Mouse (Mus musculus): ENCODE measurements around the gene 4833420G17Rik. TPM values are rescaled to one million over a fixed set of nuclear protein-coding genes. Genes with fewer than 3 reads are reported as not detected.

4833420G17Rik gene
- polyA plus RNA-seq, 2 experiments = 61.2 to 103 TPM

GRCm38 (mm10) chr13:119434359-119434758 lies 28.2 kb upstream of the 4833420G17Rik start:
- H3K4me1 ChIP-seq (ENCODE audit: control insufficient read depth, insufficient read depth, low read length) = peaks cover 17% of the 10 kb centered on the region
- no peaks in the 10 kb centered on the region for H3K27me3 ChIP-seq (ENCODE audit: control insufficient read depth, insufficient read depth, low read length)
- no peak overlapping the region for H3K27ac ChIP-seq (replicated peaks; ENCODE audit: low read depth, low read length)
- 92% methylated on average over 7 of the region's 7 CpGs for WGBS
- DNase-seq (ENCODE audit: low spot score) (no peak), ATAC-seq (ENCODE audit: low FRiP score, low read depth) (no peak)
- no peak overlapping the region for H3K4me3 ChIP-seq (replicated peaks; ENCODE audit: low read length)
- H3K36me3 ChIP-seq (ENCODE audit: control insufficient read depth, insufficient read depth, low read length) = peaks cover 53% of the 10 kb centered on the region
- TF ChIP-seq POLR2A (IDR thresholded peaks at IDR 0.05; ENCODE audit: borderline replicate concordance, extremely low read depth, insufficient read depth, insufficient read length) = no peak
- H3K9ac ChIP-seq (ENCODE audit: low read depth, low read length, severe bottlenecking) = no peak overlapping the region
- no peaks in the 10 kb centered on the region for H3K9me3 ChIP-seq (ENCODE audit: control insufficient read depth, low read length)
- no peak overlapping the region for H3K4me2 ChIP-seq (replicated peaks; ENCODE audit: low read depth, low read length, severe bottlenecking)

DNA sequence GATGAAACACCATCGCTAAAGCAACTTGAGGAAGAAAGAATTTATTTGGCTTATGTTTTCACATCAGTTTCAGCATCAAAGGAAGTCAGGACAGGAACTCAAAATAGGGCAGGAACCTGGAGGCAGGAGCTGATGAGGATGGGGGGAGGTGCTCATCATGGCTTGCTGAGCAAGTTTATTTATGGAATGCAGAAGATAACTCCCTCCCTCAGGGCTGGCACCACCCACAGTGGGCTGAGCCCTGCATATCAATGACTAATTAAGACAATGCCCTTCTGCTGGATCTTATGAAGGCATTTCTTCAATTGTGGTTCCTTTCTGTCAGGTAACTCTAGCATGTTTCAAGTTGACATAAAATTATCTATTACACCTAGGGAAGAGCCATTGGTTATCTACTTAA lies 20.3 kb upstream of the 4833420G17Rik start:
- H3K9ac ChIP-seq (ENCODE audit: low read depth, low read length, severe bottlenecking) = no peak overlapping the region
- 97% methylated on average over 1 of the region's 1 CpGs for WGBS
- DNase-seq (ENCODE audit: low spot score) (no peak), ATAC-seq (ENCODE audit: low FRiP score, low read depth) (no peak)
- H3K27ac ChIP-seq (replicated peaks; ENCODE audit: low read depth, low read length) = no peak overlapping the region
- H3K4me3 ChIP-seq (replicated peaks; ENCODE audit: low read length) = no peak overlapping the region
- H3K4me2 ChIP-seq (replicated peaks; ENCODE audit: low read depth, low read length, severe bottlenecking) = no peak overlapping the region
- H3K9me3 ChIP-seq (ENCODE audit: control insufficient read depth, low read length) = no peaks in the 10 kb centered on the region
- TF ChIP-seq POLR2A (IDR thresholded peaks at IDR 0.05; ENCODE audit: borderline replicate concordance, extremely low read depth, insufficient read depth, insufficient read length) = no peak
- peaks cover 73% of the 10 kb centered on the region for H3K36me3 ChIP-seq (ENCODE audit: control insufficient read depth, insufficient read depth, low read length)
- H3K4me1 ChIP-seq (ENCODE audit: control insufficient read depth, insufficient read depth, low read length) = no peaks in the 10 kb centered on the region
- H3K27me3 ChIP-seq (ENCODE audit: control insufficient read depth, insufficient read depth, low read length) = no peaks in the 10 kb centered on the region

DNA sequence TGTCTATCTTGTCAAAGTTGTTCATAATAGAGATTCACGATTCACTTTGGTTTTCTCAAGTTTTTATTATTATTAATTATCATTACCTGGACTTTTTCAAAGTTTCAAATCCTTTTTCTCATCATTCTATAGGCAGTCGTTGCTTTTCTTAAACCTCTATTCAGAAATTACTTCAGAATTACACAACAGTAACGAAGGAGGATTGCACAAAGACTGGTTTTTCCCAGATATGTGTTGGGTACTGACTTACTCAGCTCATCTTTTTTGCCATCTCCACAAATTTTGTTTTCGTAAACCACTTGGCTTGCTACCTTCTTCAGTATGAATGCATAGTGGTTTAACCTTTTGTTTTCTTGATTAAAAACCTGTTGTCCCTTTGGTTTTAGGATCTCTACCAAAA lies 9.0 kb upstream of the 4833420G17Rik start:
- no peak overlapping the region for H3K4me2 ChIP-seq (replicated peaks; ENCODE audit: low read depth, low read length, severe bottlenecking)
- H3K9me3 ChIP-seq (ENCODE audit: control insufficient read depth, low read length) = no peaks in the 10 kb centered on the region
- 93% methylated on average over 4 of the region's 4 CpGs for WGBS
- no peaks in the 10 kb centered on the region for H3K27me3 ChIP-seq (ENCODE audit: control insufficient read depth, insufficient read depth, low read length)
- peaks cover 62% of the 10 kb centered on the region for H3K36me3 ChIP-seq (ENCODE audit: control insufficient read depth, insufficient read depth, low read length)
- DNase-seq (ENCODE audit: low spot score) (no peak), ATAC-seq (ENCODE audit: low FRiP score, low read depth) (no peak)
- no peaks in the 10 kb centered on the region for H3K4me1 ChIP-seq (ENCODE audit: control insufficient read depth, insufficient read depth, low read length)
- TF ChIP-seq POLR2A (IDR thresholded peaks at IDR 0.05; ENCODE audit: borderline replicate concordance, extremely low read depth, insufficient read depth, insufficient read length) = no peak
- no peak overlapping the region for H3K27ac ChIP-seq (replicated peaks; ENCODE audit: low read depth, low read length)
- no peak overlapping the region for H3K9ac ChIP-seq (ENCODE audit: low read depth, low read length, severe bottlenecking)
- H3K4me3 ChIP-seq (replicated peaks; ENCODE audit: low read length) = no peak overlapping the region

GRCm38 (mm10) chr13:119455082-119455481 lies 7.5 kb upstream of the 4833420G17Rik start:
- Histone ChIP-seq H3K27ac (replicated peaks; ENCODE audit: low read depth, low read length) (no peak overlapping the region), H3K9me3 (ENCODE audit: control insufficient read depth, low read length) (no peaks in the 10 kb centered on the region), H3K27me3 (ENCODE audit: control insufficient read depth, insufficient read depth, low read length) (no peaks in the 10 kb centered on the region), H3K4me1 (ENCODE audit: control insufficient read depth, insufficient read depth, low read length) (no peaks in the 10 kb centered on the region), H3K36me3 (ENCODE audit: control insufficient read depth, insufficient read depth, low read length) (peaks cover 63% of the 10 kb centered on the region), H3K9ac (ENCODE audit: low read depth, low read length, severe bottlenecking) (no peak overlapping the region), H3K4me2 (replicated peaks; ENCODE audit: low read depth, low read length, severe bottlenecking) (no peak overlapping the region), H3K4me3 (replicated peaks; ENCODE audit: low read length) (no peak overlapping the region)
- ATAC-seq (ENCODE audit: low FRiP score, low read depth) (no peak), DNase-seq (ENCODE audit: low spot score) (no peak)
- no peak for TF ChIP-seq POLR2A (IDR thresholded peaks at IDR 0.05; ENCODE audit: borderline replicate concordance, extremely low read depth, insufficient read depth, insufficient read length)

DNA sequence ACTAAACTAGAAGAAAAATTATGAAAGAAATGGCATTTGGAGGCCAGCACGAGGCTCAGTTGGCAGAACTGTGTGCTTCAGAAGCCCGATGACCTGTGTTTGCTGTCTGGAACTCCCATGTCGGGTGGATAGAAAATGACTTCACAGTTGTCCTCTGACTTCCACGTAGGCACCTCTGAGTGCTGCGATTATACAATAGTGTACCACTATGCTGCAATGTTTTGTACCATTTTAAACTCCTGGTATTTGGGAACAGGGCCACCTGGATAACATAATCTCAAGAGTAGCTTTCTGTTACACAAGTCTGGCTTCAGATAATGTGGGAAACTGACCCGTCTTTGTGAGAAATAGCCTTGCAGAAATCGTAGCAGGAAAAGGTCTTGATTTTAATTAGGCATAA lies 6.2 kb upstream of the 4833420G17Rik start:
- no peaks in the 10 kb centered on the region for H3K9me3 ChIP-seq (ENCODE audit: control insufficient read depth, low read length)
- no peaks in the 10 kb centered on the region for H3K4me1 ChIP-seq (ENCODE audit: control insufficient read depth, insufficient read depth, low read length)
- TF ChIP-seq POLR2A (IDR thresholded peaks at IDR 0.05; ENCODE audit: borderline replicate concordance, extremely low read depth, insufficient read depth, insufficient read length) = no peak
- H3K27ac ChIP-seq (replicated peaks; ENCODE audit: low read depth, low read length) = no peak overlapping the region
- peaks cover 50% of the 10 kb centered on the region for H3K36me3 ChIP-seq (ENCODE audit: control insufficient read depth, insufficient read depth, low read length)
- no peak for DNase-seq (ENCODE audit: low spot score)
- no peak for ATAC-seq (ENCODE audit: low FRiP score, low read depth)
- H3K9ac ChIP-seq (ENCODE audit: low read depth, low read length, severe bottlenecking) = no peak overlapping the region
- H3K4me2 ChIP-seq (replicated peaks; ENCODE audit: low read depth, low read length, severe bottlenecking) = no peak overlapping the region
- H3K27me3 ChIP-seq (ENCODE audit: control insufficient read depth, insufficient read depth, low read length) = no peaks in the 10 kb centered on the region
- WGBS = 95% methylated on average over 7 of the region's 7 CpGs
- no peak overlapping the region for H3K4me3 ChIP-seq (replicated peaks; ENCODE audit: low read length)

Data from limb, embryonic 14.5 days (tissue).